Mouse (Mus musculus): ENCODE measurements at regions not wholly inside any gene's neighbourhood (a gene's known extent, or its start where the extent isn't known, plus 50 kb on each side); places are given as distances from the start of the nearest gene placed in this dataset.

DNA sequence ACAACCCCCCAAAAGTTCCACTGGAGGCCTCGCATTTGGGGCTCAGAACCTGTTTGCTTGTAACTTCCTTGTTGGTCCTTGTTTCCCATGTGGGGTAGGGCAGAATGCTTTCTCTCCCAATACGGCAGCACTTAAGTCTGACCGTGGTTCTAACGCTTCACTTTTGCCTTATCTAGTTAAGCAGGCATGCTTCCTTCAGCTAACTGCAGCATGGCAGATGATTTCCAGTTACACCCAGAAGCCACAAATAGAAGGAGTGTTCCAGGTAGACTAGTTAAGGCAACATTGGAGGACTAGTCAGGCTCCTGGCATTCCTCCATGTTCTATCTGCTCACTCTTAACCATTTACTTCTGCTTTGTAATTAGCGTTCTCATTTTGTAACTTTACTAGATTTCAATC lies 144.4 kb upstream of the Atp1b1 start:
- 79% methylated on average over 5 of the region's 5 CpGs for WGBS

DNA sequence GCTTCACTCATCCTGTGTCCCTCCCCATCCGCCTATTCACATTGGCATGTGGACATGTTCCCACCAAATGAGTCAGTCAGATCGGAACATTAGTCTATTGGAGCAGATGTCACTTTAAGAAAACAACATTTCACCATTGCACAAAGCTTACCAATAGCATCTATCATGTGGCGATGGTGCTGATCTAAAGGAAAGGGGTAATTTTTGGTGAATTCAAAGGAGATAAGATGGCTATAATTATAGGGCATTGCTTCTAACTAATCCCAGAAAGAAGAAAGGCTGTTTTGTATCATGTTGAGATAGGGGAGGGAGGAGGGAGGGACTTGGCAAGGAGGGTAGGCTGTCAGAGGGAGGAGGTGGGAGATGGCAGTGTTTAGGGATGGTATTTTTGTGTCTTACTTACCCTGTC lies 132.1 kb upstream of the Atp1b1 start:
- H3K4me1 ChIP-seq (ENCODE audit: control insufficient read depth, insufficient read depth, low read length): peaks cover 2% of the 10 kb centered on the region; the same call in 1 of the 2 replicates
- H3K27ac ChIP-seq: no peak overlapping the region
- no peak for DNase-seq
- TF ChIP-seq EP300 (IDR thresholded peaks at IDR 0.05; ENCODE audit: insufficient read depth, low read depth, low read length) (no peak), CTCF (IDR thresholded peaks at IDR 0.05) (no peak), POLR2A (IDR thresholded peaks at IDR 0.05; ENCODE audit: insufficient read depth, low read depth, low read length) (no peak)
- 67% methylated on average over 3 of the region's 3 CpGs for WGBS
- H3K27me3 ChIP-seq (ENCODE audit: control insufficient read depth, insufficient read depth, low read length): no peaks in the 10 kb centered on the region
- H3K9ac ChIP-seq (ENCODE audit: low read depth, low read length): no peak overlapping the region
- H3K4me3 ChIP-seq: no peak overlapping the region
- intact Hi-C loops (cut with DNase I): no loop called here
- H3K79me2 ChIP-seq (replicated peaks; ENCODE audit: control insufficient read depth, insufficient read depth, low read length): no peaks in the 10 kb centered on the region
- H3K36me3 ChIP-seq (ENCODE audit: control insufficient read depth, insufficient read depth, low read length): no peaks in the 10 kb centered on the region

More for the DNA sequence above, 144.4 kb upstream of the Atp1b1 start:
- H3K4me3 ChIP-seq: no peak overlapping the region
- no peak overlapping the region for H3K9ac ChIP-seq (ENCODE audit: low read depth, low read length)
- TF ChIP-seq POLR2A (IDR thresholded peaks at IDR 0.05; ENCODE audit: insufficient read depth, low read depth, low read length) (no peak), EP300 (IDR thresholded peaks at IDR 0.05; ENCODE audit: insufficient read depth, low read depth, low read length) (no peak), CTCF (IDR thresholded peaks at IDR 0.05) (no peak)
- no peaks in the 10 kb centered on the region for H3K4me1 ChIP-seq (ENCODE audit: control insufficient read depth, insufficient read depth, low read length)
- no peak overlapping the region for H3K27ac ChIP-seq
- no peaks in the 10 kb centered on the region for H3K79me2 ChIP-seq (replicated peaks; ENCODE audit: control insufficient read depth, insufficient read depth, low read length)
- no peaks in the 10 kb centered on the region for H3K36me3 ChIP-seq (ENCODE audit: control insufficient read depth, insufficient read depth, low read length)
- intact Hi-C loops (cut with DNase I): no loop called here
- DNase-seq: no peak
- H3K27me3 ChIP-seq (ENCODE audit: control insufficient read depth, insufficient read depth, low read length): no peaks in the 10 kb centered on the region

GRCm38 (mm10) chr1:164586066-164586989 lies 128.2 kb upstream of the Atp1b1 start:
- Histone ChIP-seq H3K27ac (no peak overlapping the region), H3K9ac (ENCODE audit: low read depth, low read length) (no peak overlapping the region), H3K36me3 (ENCODE audit: control insufficient read depth, insufficient read depth, low read length) (no peaks in the 10 kb centered on the region), H3K27me3 (ENCODE audit: control insufficient read depth, insufficient read depth, low read length) (no peaks in the 10 kb centered on the region), H3K4me3 (no peak overlapping the region), H3K4me1 (ENCODE audit: control insufficient read depth, insufficient read depth, low read length) (peaks cover 2% of the 10 kb centered on the region; the same call in 1 of the 2 replicates), H3K79me2 (replicated peaks; ENCODE audit: control insufficient read depth, insufficient read depth, low read length) (no peaks in the 10 kb centered on the region)
- 32% methylated on average over 11 of the region's 11 CpGs for WGBS
- peak in 1 of 2 experiments; percentile 18 for DNase-seq
- intact Hi-C loops (cut with DNase I): no loop called here
- TF ChIP-seq CTCF (IDR thresholded peaks at IDR 0.05): no peak
- TF ChIP-seq EP300 (IDR thresholded peaks at IDR 0.05; ENCODE audit: insufficient read depth, low read depth, low read length): no peak
- no peak for TF ChIP-seq POLR2A (IDR thresholded peaks at IDR 0.05; ENCODE audit: insufficient read depth, low read depth, low read length)

DNA sequence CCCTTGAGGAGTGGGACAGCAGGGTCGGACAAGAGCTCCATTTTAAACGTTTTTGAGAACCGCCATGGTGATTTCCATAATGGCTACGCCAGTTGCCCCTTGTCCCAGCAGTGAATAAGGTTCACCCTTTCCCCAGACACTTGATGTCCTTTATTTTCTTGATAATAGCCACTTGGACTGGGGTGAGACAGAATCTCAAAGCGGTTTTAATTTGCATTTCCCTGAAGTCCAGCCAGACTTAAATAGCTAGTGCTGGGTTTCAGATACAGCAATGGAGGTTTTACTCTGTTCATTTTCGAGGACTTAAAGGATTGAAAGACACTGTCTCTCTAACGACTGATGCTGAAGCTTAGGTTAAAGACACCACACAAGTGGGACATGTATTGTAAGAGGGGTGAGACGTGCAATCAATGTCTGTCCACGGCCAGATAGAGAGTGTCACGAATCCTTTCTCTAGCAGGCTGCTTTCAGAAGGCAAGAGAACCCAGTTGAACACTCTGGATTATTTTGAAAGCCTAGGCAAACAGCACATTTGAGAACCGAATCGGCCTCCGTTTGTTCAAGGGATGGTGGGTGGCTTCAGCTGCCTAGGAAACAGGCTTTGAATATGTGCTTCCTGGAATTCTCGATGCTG lies 118.8 kb upstream of the Atp1b1 start:
- H3K9ac ChIP-seq (ENCODE audit: low read depth, low read length): no peak overlapping the region
- intact Hi-C loops (cut with DNase I): no loop called here
- no peak overlapping the region for H3K4me3 ChIP-seq
- no peaks in the 10 kb centered on the region for H3K36me3 ChIP-seq (ENCODE audit: control insufficient read depth, insufficient read depth, low read length)
- no peaks in the 10 kb centered on the region for H3K79me2 ChIP-seq (replicated peaks; ENCODE audit: control insufficient read depth, insufficient read depth, low read length)
- H3K27me3 ChIP-seq (ENCODE audit: control insufficient read depth, insufficient read depth, low read length): no peaks in the 10 kb centered on the region
- DNase-seq: no peak
- WGBS: 77% methylated on average over 14 of the region's 14 CpGs
- no peaks in the 10 kb centered on the region for H3K4me1 ChIP-seq (ENCODE audit: control insufficient read depth, insufficient read depth, low read length)
- TF ChIP-seq EP300 (IDR thresholded peaks at IDR 0.05; ENCODE audit: insufficient read depth, low read depth, low read length) (no peak), POLR2A (IDR thresholded peaks at IDR 0.05; ENCODE audit: insufficient read depth, low read depth, low read length) (no peak), CTCF (IDR thresholded peaks at IDR 0.05) (no peak)
- no peak overlapping the region for H3K27ac ChIP-seq

DNA sequence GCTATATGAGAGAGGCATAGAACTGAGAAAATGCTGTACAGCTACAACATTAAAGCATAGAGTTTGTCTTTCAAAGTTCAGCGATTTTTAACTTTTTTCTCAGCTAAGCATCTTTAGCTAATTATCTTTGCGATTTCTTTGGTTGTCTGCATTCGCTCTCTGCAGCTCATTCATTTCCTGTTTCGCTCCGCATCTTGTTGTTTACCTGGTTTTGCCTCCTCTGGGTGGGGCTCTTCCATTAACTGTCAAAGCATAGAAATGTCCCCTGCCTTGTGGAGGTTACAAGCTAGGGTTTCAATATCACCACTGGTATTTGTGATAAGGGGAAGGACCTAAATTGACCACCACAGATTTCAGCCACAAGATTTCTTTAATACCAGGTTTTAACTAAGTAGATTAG lies 115.5 kb upstream of the Atp1b1 start:
- DNase-seq: no peak
- Histone ChIP-seq H3K9ac (ENCODE audit: low read depth, low read length) (no peak overlapping the region), H3K36me3 (ENCODE audit: control insufficient read depth, insufficient read depth, low read length) (no peaks in the 10 kb centered on the region), H3K4me1 (ENCODE audit: control insufficient read depth, insufficient read depth, low read length) (peaks cover 2% of the 10 kb centered on the region; the same call in 1 of the 2 replicates), H3K4me3 (no peak overlapping the region), H3K27me3 (ENCODE audit: control insufficient read depth, insufficient read depth, low read length) (no peaks in the 10 kb centered on the region), H3K27ac (no peak overlapping the region), H3K79me2 (replicated peaks; ENCODE audit: control insufficient read depth, insufficient read depth, low read length) (no peaks in the 10 kb centered on the region)
- intact Hi-C loops (cut with DNase I): no loop called here
- 75% methylated on average over 5 of the region's 5 CpGs for WGBS
- TF ChIP-seq CTCF (IDR thresholded peaks at IDR 0.05) (no peak), EP300 (IDR thresholded peaks at IDR 0.05; ENCODE audit: insufficient read depth, low read depth, low read length) (no peak), POLR2A (IDR thresholded peaks at IDR 0.05; ENCODE audit: insufficient read depth, low read depth, low read length) (no peak)

GRCm38 (mm10) chr1:164572183-164572582 lies 114.0 kb upstream of the Atp1b1 start:
- H3K27me3 ChIP-seq (ENCODE audit: control insufficient read depth, insufficient read depth, low read length): no peaks in the 10 kb centered on the region
- no peak overlapping the region for H3K4me3 ChIP-seq
- H3K79me2 ChIP-seq (replicated peaks; ENCODE audit: control insufficient read depth, insufficient read depth, low read length): no peaks in the 10 kb centered on the region
- no peak for DNase-seq
- intact Hi-C loops (cut with DNase I): no loop called here
- H3K9ac ChIP-seq (ENCODE audit: low read depth, low read length): no peak overlapping the region
- no peaks in the 10 kb centered on the region for H3K36me3 ChIP-seq (ENCODE audit: control insufficient read depth, insufficient read depth, low read length)
- TF ChIP-seq POLR2A (IDR thresholded peaks at IDR 0.05; ENCODE audit: insufficient read depth, low read depth, low read length): no peak
- no peak for TF ChIP-seq EP300 (IDR thresholded peaks at IDR 0.05; ENCODE audit: insufficient read depth, low read depth, low read length)
- no peak for TF ChIP-seq CTCF (IDR thresholded peaks at IDR 0.05)
- no peak overlapping the region for H3K27ac ChIP-seq
- peaks cover 2% of the 10 kb centered on the region; the same call in 1 of the 2 replicates for H3K4me1 ChIP-seq (ENCODE audit: control insufficient read depth, insufficient read depth, low read length)
- 45% methylated on average over 4 of the region's 4 CpGs for WGBS

Measured in heart, adult 2 months (tissue).